Mouse (Mus musculus): Measurements from ENCODE around the gene Akt1s1. TPM values are rescaled to one million over a fixed set of nuclear protein-coding genes. Genes with fewer than 3 reads are reported as not detected.

Gene Akt1s1
- total RNA-seq, 2 experiments from 2014 or later: 76.7 to 84.3 TPM

DNA sequence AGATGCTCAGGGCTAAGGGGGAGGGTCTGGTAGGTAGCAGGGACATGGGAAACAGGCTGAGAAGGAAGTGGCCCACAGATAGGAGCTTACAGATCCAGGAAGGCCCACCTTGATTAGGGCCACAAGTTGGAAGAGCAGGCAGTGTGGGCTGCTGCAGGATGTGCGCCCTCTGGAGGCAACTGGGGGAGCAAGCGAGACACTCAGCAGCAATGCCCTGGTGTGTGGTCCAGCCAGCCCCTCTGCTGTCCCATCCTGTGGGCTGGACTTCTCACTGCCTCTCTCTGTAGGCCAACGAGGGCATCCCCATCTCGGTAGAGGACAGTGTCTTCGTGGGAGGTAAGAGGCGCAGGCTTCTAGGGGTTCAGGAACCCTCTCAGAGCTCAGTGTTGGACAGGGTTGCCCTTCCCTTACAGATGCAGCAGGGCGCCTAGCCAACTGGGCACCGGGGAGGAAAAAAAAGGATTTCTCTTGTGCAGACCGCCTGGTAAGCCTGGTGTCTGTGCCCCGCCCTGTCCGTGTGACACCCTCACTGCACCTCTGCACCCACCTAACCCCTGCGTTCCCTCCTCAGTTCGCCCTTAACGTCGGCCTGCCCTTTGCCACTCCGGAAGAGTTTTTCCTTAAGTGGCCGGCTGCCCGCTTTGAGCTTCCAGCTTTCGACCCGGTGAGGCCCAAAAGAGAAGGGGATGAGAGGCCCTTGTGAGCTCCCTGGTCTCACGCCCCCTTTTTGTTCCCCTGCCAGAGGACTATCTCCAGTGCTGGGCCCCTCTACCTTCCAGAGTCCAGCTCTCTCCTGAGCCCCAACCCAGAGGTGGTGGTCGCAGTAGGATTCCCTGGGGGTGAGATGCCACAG lies 12.0 kb downstream of the Akt1s1 start:
- Histone ChIP-seq H3K4me3 (no peak overlapping the region; the same call in 1 of the 2 replicates), H3K27ac (peak overlapping the region; percentile 57; the same call in 1 of the 2 replicates)
- peak; percentile 53 to 66 for DNase-seq (ENCODE audit: low spot score in 2 of 2)
- peak; percentile 95 for TF ChIP-seq CTCF (conservative IDR thresholded peaks at IDR 0.05)

DNA sequence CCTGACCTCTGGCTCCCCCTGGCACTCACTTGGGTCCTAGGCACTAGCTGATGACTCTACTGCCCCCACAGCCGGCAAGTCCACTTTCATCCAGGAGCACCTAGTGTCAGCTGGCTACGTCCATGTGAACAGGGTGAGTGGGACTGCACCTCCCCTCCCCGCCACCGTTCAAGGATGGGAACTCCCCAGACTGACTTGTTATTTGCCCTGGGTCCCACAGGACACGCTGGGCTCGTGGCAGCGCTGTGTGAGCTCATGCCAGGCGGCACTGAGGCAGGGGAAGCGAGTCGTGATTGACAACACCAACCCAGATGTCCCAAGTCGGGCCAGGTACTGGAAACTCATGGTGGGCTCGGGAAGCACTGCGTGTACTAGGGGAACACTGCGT lies 12.6 kb downstream of the Akt1s1 start:
- no peak for TF ChIP-seq CTCF (conservative IDR thresholded peaks at IDR 0.05)
- H3K27ac ChIP-seq: peak overlapping the region; percentile 57; the same call in 1 of the 2 replicates
- no peak for DNase-seq (ENCODE audit: low spot score in 2 of 2)
- H3K4me3 ChIP-seq: no peak overlapping the region

DNA sequence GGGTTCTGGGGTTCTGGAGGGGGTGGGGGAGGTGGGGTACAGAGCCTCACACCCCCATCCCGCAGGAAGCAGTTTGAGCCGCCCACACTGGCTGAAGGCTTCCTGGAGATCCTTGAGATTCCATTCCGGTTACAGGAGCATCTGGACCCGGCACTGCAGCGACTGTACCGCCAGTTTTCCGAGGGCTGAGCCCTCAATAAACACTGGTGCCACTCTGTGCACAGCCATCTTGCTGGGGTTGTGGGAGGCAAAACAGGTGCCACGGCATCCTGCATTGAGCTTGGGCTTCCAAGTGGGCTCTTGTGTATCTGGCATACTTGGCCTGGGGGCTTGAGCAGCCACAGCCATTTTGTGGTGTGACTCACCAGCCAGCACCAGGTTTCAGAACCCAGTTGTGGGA lies 13.6 kb downstream of the Akt1s1 start:
- Histone ChIP-seq H3K4me3 (no peak overlapping the region), H3K27ac (peak overlapping the region; percentile 61; the same call in 1 of the 2 replicates)
- no peak for TF ChIP-seq CTCF (conservative IDR thresholded peaks at IDR 0.05)
- no peak for DNase-seq (ENCODE audit: low spot score in 2 of 2)

DNA sequence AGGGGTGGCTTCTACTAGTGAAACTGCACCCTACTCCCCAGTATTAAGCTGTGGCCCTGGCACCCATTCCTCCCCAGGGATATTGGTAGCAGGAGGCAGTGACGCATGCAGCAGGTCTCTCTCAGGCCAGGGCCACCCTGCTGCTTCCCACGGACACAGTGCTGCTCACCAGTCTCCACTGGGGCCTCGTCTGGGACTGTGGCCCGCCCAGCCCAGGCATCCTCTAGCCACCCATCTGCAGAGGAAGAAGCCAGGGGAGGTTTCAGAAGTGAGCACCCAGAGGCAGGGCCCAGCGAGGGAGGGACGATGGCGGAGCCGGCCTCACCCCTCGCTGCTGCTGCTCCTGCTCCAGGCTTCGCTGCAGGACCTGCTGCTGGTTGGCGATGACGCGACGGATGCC lies 14.4 kb downstream of the Akt1s1 start:
- H3K27ac ChIP-seq: peak overlapping the region; percentile 61; the same call in 1 of the 2 replicates
- no peak for TF ChIP-seq CTCF (conservative IDR thresholded peaks at IDR 0.05)
- no peak overlapping the region for H3K4me3 ChIP-seq
- no peak for DNase-seq (ENCODE audit: low spot score in 2 of 2)

- TF ChIP-seq CTCF (conservative IDR thresholded peaks at IDR 0.05): no peak
- Histone ChIP-seq H3K27ac (peak overlapping the region; percentile 99; the same call in 1 of the 2 replicates), H3K4me3 (no peak overlapping the region)
- DNase-seq (ENCODE audit: low spot score in 2 of 2): no peak
Measured at GRCm38 (mm10) chr7:44863982-44864494, 15.2 kb downstream of the Akt1s1 start.

DNA sequence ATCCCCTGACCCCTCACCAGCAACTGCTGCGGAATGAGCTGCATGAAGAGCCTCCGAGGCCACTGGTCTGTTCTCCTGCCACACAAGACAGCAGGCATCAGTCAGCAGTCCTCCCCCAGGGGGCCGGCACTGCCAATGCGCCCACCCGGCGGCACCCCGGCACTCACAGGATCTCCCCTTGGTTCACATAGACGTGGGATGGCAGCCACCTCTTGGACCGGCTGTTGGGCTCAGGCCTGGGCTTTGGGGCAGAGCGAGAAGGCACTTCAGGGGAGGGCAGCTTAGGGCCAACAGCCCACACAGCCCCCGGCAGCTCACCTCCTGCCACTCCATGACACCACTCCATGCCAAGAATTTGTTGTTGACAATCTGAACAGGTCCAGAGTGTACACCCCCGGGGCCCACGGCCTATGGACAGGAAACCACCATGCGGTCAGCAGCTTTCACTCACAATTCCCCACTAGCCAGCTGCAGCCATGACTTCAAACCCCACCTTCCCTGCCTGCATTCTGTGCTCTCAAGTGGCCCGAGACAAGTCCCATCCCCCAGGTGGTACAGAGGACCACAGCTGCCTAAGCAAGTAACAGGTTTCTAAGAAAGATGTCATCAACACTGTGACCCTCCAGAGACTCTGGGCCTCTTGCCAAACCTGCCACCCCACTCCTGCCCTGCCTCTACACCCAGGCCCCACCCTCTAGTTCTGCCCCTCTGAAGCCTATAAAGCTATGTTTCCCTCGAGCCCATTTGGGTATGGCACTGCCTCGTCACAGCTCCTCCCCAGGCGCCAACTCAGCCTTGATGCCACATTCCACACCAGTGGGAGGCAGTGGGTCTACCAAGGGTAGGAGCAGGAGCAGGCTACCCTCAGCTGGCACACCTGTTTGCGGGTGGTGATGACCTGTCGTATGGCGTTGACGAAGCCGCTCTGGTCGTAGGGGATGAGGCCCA lies 16.1 kb downstream of the Akt1s1 start:
- peak overlapping the region; percentile 99 for H3K27ac ChIP-seq
- DNase-seq (ENCODE audit: low spot score in 2 of 2): no peak

DNA sequence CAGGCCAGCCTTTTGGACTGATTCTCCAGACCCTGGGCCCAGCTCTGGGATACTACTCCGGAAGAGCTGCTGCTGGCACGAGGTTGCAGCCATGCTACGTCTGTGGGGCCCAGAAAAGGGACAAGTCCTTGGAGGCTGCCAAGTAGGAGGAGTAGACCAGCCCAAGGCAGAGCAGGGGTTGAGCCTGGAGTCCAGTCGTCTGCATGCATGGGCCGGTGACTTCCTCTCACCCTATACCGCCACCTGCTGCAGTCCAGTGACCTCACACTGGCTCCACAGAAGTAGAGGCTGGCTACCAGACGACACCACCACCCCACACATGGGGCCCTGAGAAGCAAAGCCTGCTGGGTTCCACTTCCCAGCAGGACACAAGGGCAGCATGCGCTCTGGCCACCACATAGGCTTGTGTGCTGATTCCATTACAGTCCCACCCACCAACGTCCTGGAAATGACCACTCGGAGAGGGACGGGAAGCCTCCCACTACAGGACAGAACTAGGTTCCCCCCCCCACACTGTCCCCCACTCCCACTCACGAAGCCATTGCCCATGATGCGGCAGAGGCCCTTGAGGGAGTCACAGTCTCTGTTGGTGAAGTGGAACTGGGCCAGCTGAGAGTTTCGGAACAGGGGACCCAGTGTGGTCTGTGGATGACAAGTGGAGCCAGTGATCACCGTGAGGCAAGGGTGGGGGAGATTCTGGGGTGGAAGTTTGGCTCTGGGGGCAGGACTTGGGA lies 17.7 kb downstream of the Akt1s1 start:
- TF ChIP-seq CTCF (conservative IDR thresholded peaks at IDR 0.05): peak; percentile 18; the same call in 1 of the 2 replicates
- Histone ChIP-seq H3K27ac (peak overlapping the region; percentile 99), H3K4me3 (peak overlapping the region; percentile 75; the same call in 1 of the 2 replicates)
- no peak for DNase-seq (ENCODE audit: low spot score in 2 of 2)

More for the DNA sequence above, 16.1 kb downstream of the Akt1s1 start:
- H3K4me3 ChIP-seq: no peak overlapping the region
- TF ChIP-seq CTCF (conservative IDR thresholded peaks at IDR 0.05): no peak

GRCm38 (mm10) chr7:44867010-44867702 lies 18.4 kb downstream of the Akt1s1 start:
- no peak for DNase-seq (ENCODE audit: low spot score in 2 of 2)
- Histone ChIP-seq H3K4me3 (peak overlapping the region; percentile 75), H3K27ac (peak overlapping the region; percentile 99)
- TF ChIP-seq CTCF (conservative IDR thresholded peaks at IDR 0.05): no peak

- peak overlapping the region; percentile 99; the same call in 1 of the 2 replicates for H3K27ac ChIP-seq
- no peak for DNase-seq (ENCODE audit: low spot score in 2 of 2)
- TF ChIP-seq CTCF (conservative IDR thresholded peaks at IDR 0.05): no peak
- H3K4me3 ChIP-seq: peak overlapping the region; percentile 75
Measured at GRCm38 (mm10) chr7:44867802-44868201, 19.0 kb downstream of the Akt1s1 start.

DNA sequence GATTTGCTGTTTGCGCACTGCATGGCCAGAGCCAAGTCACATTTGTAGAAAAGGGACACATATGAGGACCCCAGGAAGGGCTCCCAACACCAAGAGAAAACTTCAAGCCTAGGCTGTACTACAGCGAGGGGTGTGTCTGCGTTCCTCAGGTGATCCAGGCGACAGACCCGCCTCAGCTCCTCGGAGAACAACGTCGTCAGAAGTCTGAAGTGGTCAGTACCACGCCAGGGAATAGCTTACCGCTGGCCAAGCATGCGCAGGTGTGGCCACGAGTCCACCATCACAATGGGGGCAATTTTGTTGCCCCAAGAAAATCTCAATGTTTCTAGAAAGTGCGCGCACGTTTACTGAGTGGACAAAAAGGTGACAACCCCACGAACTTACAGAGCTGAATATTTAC lies 19.7 kb downstream of the Akt1s1 start:
- no peak for DNase-seq (ENCODE audit: low spot score in 2 of 2)
- H3K27ac ChIP-seq: peak overlapping the region; percentile 99
- TF ChIP-seq CTCF (conservative IDR thresholded peaks at IDR 0.05): no peak
- H3K4me3 ChIP-seq: peak overlapping the region; percentile 75

GRCm38 (mm10) chr7:44868919-44869696 lies 20.3 kb downstream of the Akt1s1 start:
- peak overlapping the region; percentile 75 for H3K4me3 ChIP-seq
- H3K27ac ChIP-seq: peak overlapping the region; percentile 99
- TF ChIP-seq CTCF (conservative IDR thresholded peaks at IDR 0.05): peak; percentile 21; the same call in 1 of the 2 replicates
- no peak for DNase-seq (ENCODE audit: low spot score in 2 of 2)

Data from layer of hippocampus, adult 2 months (tissue).